Mouse (Mus musculus): ENCODE results near the gene 6430628N08Rik.

GRCm38 (mm10) chr4:115937061-115937976, 46.9 kb downstream of the 6430628N08Rik start:
- TF ChIP-seq CTCF (IDR thresholded peaks at IDR 0.05; ENCODE audit: low read depth, low read length) (no peak), POLR2A (IDR thresholded peaks at IDR 0.05; ENCODE audit: borderline replicate concordance, low read depth, low read length) (no peak)

Data from bone marrow macrophage, adult 2 months (primary cell).